Mouse (Mus musculus): ENCODE results near the gene Urb2. TPM values are rescaled to one million over a fixed set of nuclear protein-coding genes. Genes with fewer than 3 reads are reported as not detected.
A peak's percentile ranks its signal among the peaks of the same experiment; 100 is the strongest.
"Not testable (repeated sequence)": the region's sequence is repeated elsewhere in the genome, so short reads cannot be mapped to it uniquely, and the experiment has no call there.

The Urb2 gene
- polyA plus RNA-seq, 1 experiment from 2014 or later, result 8.4 TPM

- peak overlapping the region; percentile 99 for H3K27ac ChIP-seq (replicated peaks)
- peak; percentile 87 for DNase-seq (ENCODE audit: low spot score)
- WGBS, result under 1% methylated on average over 67 of the region's 87 CpGs
- H3K4me3 ChIP-seq, result peak overlapping the region; percentile 76
- H3K27me3 ChIP-seq (replicated peaks; ENCODE audit: low read depth, poor library complexity, severe bottlenecking), result no peaks in the 10 kb centered on the region
- H3K36me3 ChIP-seq (replicated peaks), result peaks cover 26% of the 10 kb centered on the region
- peaks cover 33% of the 10 kb centered on the region for H3K4me1 ChIP-seq
- H3K9me3 ChIP-seq, result no peaks in the 10 kb centered on the region
These were observed 670 bp upstream of the Urb2 start for GRCm38 (mm10) chr8:124020439-124021236.

DNA sequence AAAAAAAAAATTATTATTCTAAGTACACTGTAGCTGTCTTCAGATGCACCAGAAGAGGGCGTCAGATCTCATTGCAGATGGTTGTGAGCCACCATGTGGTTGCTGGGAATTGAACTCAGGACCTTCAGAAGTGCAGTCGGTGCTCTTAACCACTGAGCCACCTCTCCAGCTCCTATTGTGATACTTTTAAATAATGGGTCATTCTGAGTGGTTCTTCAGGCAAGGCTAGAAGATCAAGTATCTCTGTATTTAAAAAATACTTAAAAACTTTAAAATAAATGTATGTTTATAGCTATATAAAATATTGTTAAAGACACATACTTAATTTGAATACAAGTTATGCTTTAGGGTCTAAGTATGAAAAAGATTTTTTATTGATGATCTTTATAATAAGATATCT lies 5.0 kb downstream of the Urb2 start:
- not testable (repeated sequence) for H3K27me3 ChIP-seq (replicated peaks; ENCODE audit: low read depth, poor library complexity, severe bottlenecking); DNase-seq (ENCODE audit: low spot score)
- H3K36me3 ChIP-seq (replicated peaks), result peaks cover 82% of the 10 kb centered on the region

GRCm38 (mm10) chr8:124027831-124028230 lies 6.5 kb downstream of the Urb2 start:
- H3K27me3 ChIP-seq (replicated peaks; ENCODE audit: low read depth, poor library complexity, severe bottlenecking), result no peaks in the 10 kb centered on the region
- H3K9me3 ChIP-seq, result no peaks in the 10 kb centered on the region
- 89% methylated on average over 6 of the region's 6 CpGs for WGBS
- DNase-seq (ENCODE audit: low spot score), result no peak
- no peaks in the 10 kb centered on the region for H3K4me1 ChIP-seq
- H3K4me3 ChIP-seq, result no peak overlapping the region
- peaks cover 94% of the 10 kb centered on the region for H3K36me3 ChIP-seq (replicated peaks)
- no peak overlapping the region for H3K27ac ChIP-seq (replicated peaks)

More for the DNA sequence above, 5.0 kb downstream of the Urb2 start:
- H3K27ac ChIP-seq (replicated peaks); H3K4me3 ChIP-seq; H3K9me3 ChIP-seq: not testable (repeated sequence)
- peaks cover 11% of the 10 kb centered on the region for H3K4me1 ChIP-seq
- 72% methylated on average over 2 of the region's 2 CpGs for WGBS

DNA sequence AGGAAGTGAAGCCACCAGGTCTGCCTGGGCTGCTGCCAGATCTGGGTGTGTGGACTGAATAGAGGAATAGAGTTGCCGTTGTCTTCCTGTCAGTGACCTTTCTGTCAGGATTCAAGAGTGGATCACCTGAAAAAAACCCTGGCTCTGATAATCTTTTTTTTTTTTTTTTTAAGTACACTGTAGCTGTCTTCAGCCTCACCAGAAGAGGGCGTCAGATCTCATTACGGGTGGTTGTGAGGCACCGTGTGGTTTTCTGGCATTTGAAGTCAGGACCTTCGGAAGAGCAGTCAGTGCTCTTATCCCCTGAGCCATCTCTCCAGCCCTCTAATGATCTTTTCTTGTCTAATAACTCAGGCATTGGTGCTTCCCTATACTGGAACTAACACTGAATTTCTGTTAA lies 12.1 kb downstream of the Urb2 start:
- no peaks in the 10 kb centered on the region for H3K9me3 ChIP-seq
- H3K27me3 ChIP-seq (replicated peaks; ENCODE audit: low read depth, poor library complexity, severe bottlenecking), result no peaks in the 10 kb centered on the region
- H3K27ac ChIP-seq (replicated peaks), result no peak overlapping the region
- H3K4me1 ChIP-seq, result no peaks in the 10 kb centered on the region
- DNase-seq (ENCODE audit: low spot score), result no peak
- no peak overlapping the region for H3K4me3 ChIP-seq
- peaks cover 94% of the 10 kb centered on the region for H3K36me3 ChIP-seq (replicated peaks)
- WGBS, result 74% methylated on average over 5 of the region's 5 CpGs

DNA sequence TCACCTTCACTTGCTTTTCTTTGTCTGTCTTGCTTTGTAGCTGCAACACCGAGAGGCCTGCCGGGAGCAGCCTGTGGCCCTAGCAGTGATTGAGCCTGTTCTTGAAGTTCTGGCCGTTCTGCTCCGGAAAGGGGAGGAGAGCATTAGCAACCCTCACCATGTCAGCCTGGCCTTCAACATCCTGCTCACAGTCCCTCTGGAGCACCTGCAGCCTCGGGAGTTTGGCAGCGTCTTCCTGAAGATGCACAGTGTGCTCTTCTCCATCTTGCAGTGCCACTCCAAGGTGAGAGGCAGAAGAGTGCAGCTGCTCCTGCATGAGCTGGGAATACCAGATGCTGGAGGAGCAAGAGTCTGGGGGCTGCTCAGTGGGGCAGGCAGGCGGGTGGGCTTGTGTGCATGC lies 16.8 kb downstream of the Urb2 start:
- no peak overlapping the region for H3K27ac ChIP-seq (replicated peaks)
- H3K4me3 ChIP-seq, result no peak overlapping the region
- 90% methylated on average over 7 of the region's 7 CpGs for WGBS
- H3K4me1 ChIP-seq, result 0 out of 2 replicates have a peak, but pooled peaks cover 3% of the 10 kb centered on the region
- DNase-seq (ENCODE audit: low spot score), result no peak
- no peaks in the 10 kb centered on the region for H3K9me3 ChIP-seq
- H3K27me3 ChIP-seq (replicated peaks; ENCODE audit: low read depth, poor library complexity, severe bottlenecking), result no peaks in the 10 kb centered on the region
- H3K36me3 ChIP-seq (replicated peaks), result peaks cover 95% of the 10 kb centered on the region

GRCm38 (mm10) chr8:124039351-124039750 lies 18.0 kb downstream of the Urb2 start:
- 55% methylated on average over 4 of the region's 4 CpGs for WGBS
- no peak overlapping the region for H3K27ac ChIP-seq (replicated peaks)
- peak; percentile 28 for DNase-seq (ENCODE audit: low spot score)
- no peak overlapping the region for H3K4me3 ChIP-seq
- H3K9me3 ChIP-seq, result no peaks in the 10 kb centered on the region
- H3K4me1 ChIP-seq, result 0 out of 2 replicates have a peak, but pooled peaks cover 3% of the 10 kb centered on the region
- peaks cover 95% of the 10 kb centered on the region for H3K36me3 ChIP-seq (replicated peaks)
- H3K27me3 ChIP-seq (replicated peaks; ENCODE audit: low read depth, poor library complexity, severe bottlenecking), result no peaks in the 10 kb centered on the region

GRCm38 (mm10) chr8:124042201-124042600 lies 20.9 kb downstream of the Urb2 start:
- 85% methylated on average over 1 of the region's 1 CpGs for WGBS
- DNase-seq (ENCODE audit: low spot score), result no peak
- peaks cover 94% of the 10 kb centered on the region for H3K36me3 ChIP-seq (replicated peaks)

GRCm38 (mm10) chr8:124044421-124044820 lies 23.1 kb downstream of the Urb2 start:
- H3K36me3 ChIP-seq (replicated peaks), result peaks cover 88% of the 10 kb centered on the region
- WGBS, result 89% methylated on average over 5 of the region's 5 CpGs
- H3K27me3 ChIP-seq (replicated peaks; ENCODE audit: low read depth, poor library complexity, severe bottlenecking), result no peaks in the 10 kb centered on the region
- no peak overlapping the region for H3K4me3 ChIP-seq
- no peaks in the 10 kb centered on the region for H3K9me3 ChIP-seq
- DNase-seq (ENCODE audit: low spot score), result no peak
- no peak overlapping the region for H3K27ac ChIP-seq (replicated peaks)
- no peaks in the 10 kb centered on the region for H3K4me1 ChIP-seq

More at GRCm38 (mm10) chr8:124042201-124042600, 20.9 kb downstream of the Urb2 start:
- no peaks in the 10 kb centered on the region for H3K9me3 ChIP-seq
- H3K27ac ChIP-seq (replicated peaks), result no peak overlapping the region
- no peak overlapping the region for H3K4me3 ChIP-seq
- no peaks in the 10 kb centered on the region for H3K27me3 ChIP-seq (replicated peaks; ENCODE audit: low read depth, poor library complexity, severe bottlenecking)
- 0 out of 2 replicates have a peak, but pooled peaks cover 3% of the 10 kb centered on the region for H3K4me1 ChIP-seq

DNA sequence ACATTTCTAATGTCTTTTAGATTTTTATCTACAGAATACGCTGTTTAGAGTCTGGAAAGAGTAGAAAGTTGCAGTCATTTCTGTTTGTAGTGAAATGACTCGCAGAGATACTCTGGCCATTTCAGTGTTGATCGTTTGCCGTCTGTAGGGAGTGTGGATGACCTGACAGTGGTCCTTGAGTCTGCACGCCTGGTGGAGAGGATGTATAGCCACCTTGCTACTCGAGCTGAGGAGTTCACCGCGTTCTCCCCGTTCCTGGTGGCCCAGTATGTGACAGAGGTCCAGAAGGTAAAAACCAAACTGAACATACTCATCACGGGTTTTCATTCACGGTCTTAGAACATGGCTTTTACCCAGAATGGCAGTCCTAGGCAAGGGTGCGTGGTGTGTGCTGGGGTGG lies 23.6 kb downstream of the Urb2 start:
- Histone ChIP-seq H3K4me1 (no peaks in the 10 kb centered on the region), H3K9me3 (no peaks in the 10 kb centered on the region), H3K4me3 (no peak overlapping the region), H3K27ac (replicated peaks) (no peak overlapping the region), H3K36me3 (replicated peaks) (peaks cover 88% of the 10 kb centered on the region), H3K27me3 (replicated peaks; ENCODE audit: low read depth, poor library complexity, severe bottlenecking) (no peaks in the 10 kb centered on the region)
- no peak for DNase-seq (ENCODE audit: low spot score)
- 95% methylated on average over 12 of the region's 12 CpGs for WGBS

GRCm38 (mm10) chr8:124045856-124046255 lies 24.5 kb downstream of the Urb2 start:
- H3K4me3 ChIP-seq, result no peak overlapping the region
- no peak overlapping the region for H3K27ac ChIP-seq (replicated peaks)
- no peaks in the 10 kb centered on the region for H3K27me3 ChIP-seq (replicated peaks; ENCODE audit: low read depth, poor library complexity, severe bottlenecking)
- 89% methylated on average over 8 of the region's 8 CpGs for WGBS
- no peaks in the 10 kb centered on the region for H3K4me1 ChIP-seq
- H3K36me3 ChIP-seq (replicated peaks), result peaks cover 87% of the 10 kb centered on the region
- no peak for DNase-seq (ENCODE audit: low spot score)
- H3K9me3 ChIP-seq, result no peaks in the 10 kb centered on the region

DNA sequence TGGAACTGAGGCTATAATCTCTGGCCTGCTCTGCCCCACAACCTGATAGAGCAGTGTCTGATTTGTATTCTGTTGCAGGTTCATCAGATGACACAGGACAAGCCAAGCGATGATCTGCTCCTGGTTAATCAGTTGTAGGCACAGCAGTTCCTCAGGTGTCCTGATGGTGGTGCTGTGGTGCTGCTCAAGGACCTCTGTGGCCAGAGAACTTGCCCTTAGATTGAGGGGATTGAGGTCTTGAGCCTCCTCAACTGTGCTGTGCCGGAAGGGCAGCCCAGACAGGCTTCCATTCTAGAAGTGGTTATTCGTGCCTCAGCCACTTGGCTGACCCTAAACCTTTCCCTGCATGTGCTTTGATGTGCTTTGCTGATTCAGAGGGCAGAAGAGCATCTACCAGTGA lies 30.8 kb downstream of the Urb2 start:
- Histone ChIP-seq H3K27ac (replicated peaks) (no peak overlapping the region), H3K27me3 (replicated peaks; ENCODE audit: low read depth, poor library complexity, severe bottlenecking) (no peaks in the 10 kb centered on the region), H3K9me3 (no peaks in the 10 kb centered on the region), H3K36me3 (replicated peaks) (peaks cover 28% of the 10 kb centered on the region), H3K4me1 (peaks cover 6% of the 10 kb centered on the region; the same call in 1 of the 2 replicates), H3K4me3 (no peak overlapping the region)
- peak; percentile 75 for DNase-seq (ENCODE audit: low spot score)
- 36% methylated on average over 3 of the region's 3 CpGs for WGBS

DNA sequence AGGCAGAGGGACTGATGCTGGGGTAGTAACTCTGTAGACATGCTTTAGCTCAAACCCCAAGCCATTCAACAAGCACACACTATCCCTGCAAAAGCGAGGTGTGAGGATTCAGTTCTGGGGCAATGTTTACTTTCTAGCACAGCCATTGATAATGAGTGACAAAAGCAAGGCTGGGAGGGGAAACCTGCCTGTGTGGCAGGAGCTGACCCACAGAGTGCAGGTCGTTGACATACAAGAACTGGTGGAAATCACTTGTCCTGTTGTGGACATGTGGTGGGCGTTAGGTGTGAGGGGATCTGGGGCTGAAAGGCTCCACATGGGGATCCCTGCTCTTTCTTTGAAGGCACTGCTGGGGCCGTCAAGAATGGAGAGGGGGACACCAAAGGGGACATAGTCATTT lies 31.3 kb downstream of the Urb2 start:
- H3K4me3 ChIP-seq, result no peak overlapping the region
- H3K27ac ChIP-seq (replicated peaks), result no peak overlapping the region; the same call in 1 of the 2 replicates
- DNase-seq (ENCODE audit: low spot score), result no peak
- H3K9me3 ChIP-seq, result no peaks in the 10 kb centered on the region
- H3K27me3 ChIP-seq (replicated peaks; ENCODE audit: low read depth, poor library complexity, severe bottlenecking), result no peaks in the 10 kb centered on the region
- whole genome bisulfite sequencing, result 70% methylated on average over 4 of the region's 4 CpGs
- H3K36me3 ChIP-seq (replicated peaks), result peaks cover 24% of the 10 kb centered on the region
- peaks cover 6% of the 10 kb centered on the region; the same call in 1 of the 2 replicates for H3K4me1 ChIP-seq

All from embryonic facial prominence, embryonic 10.5 days (tissue).